Mouse (Mus musculus) layer of hippocampus, adult 11-12 months (tissue): Measurements from ENCODE around the gene Med19.

Experiments
- DNase-seq: peaks from one replicate; pipeline ENCODE4 v3.0.0; 2022; ENCODE audit warnings: low spot score

The Med19 gene

GRCm38 (mm10) chr2:84677968-84678880 is at the start of gene Med19, which contains the start of gene Gm28635:
Gene Med19, plus strand, starts transcription at chr2:84678402.
Gene Gm28635, minus strand, starts transcription at chr2:84678041.
- DNase-seq: peak; percentile 97

- no peak for DNase-seq
Observed at GRCm38 (mm10) chr2:84632001-84632400, 46.2 kb upstream of the Med19 start.

- no peak for DNase-seq
Observed at GRCm38 (mm10) chr2:84632999-84633398, 45.2 kb upstream of the Med19 start.

GRCm38 (mm10) chr2:84634006-84634405 is 44.2 kb upstream of the Med19 start:
- no peak for DNase-seq

GRCm38 (mm10) chr2:84634934-84635482 is 43.2 kb upstream of the Med19 start:
- peak; percentile 35 for DNase-seq

GRCm38 (mm10) chr2:84635611-84636010 is 42.6 kb upstream of the Med19 start:
- peak; percentile 81 for DNase-seq

- no peak for DNase-seq
Observed at GRCm38 (mm10) chr2:84636231-84636741, 41.9 kb upstream of the Med19 start.

GRCm38 (mm10) chr2:84637452-84638165 is 40.6 kb upstream of the Med19 start:
- DNase-seq: no peak

- DNase-seq: no peak
Observed at GRCm38 (mm10) chr2:84638428-84639220, 39.6 kb upstream of the Med19 start.

- no peak for DNase-seq
Observed at GRCm38 (mm10) chr2:84640833-84641232, 37.4 kb upstream of the Med19 start.

- DNase-seq: no peak
Observed at GRCm38 (mm10) chr2:84646138-84646537, 32.1 kb upstream of the Med19 start.

GRCm38 (mm10) chr2:84647051-84647568 is 31.1 kb upstream of the Med19 start:
- no peak for DNase-seq

GRCm38 (mm10) chr2:84648369-84648768 is 29.8 kb upstream of the Med19 start:
- no peak for DNase-seq

- DNase-seq: no peak
Observed at GRCm38 (mm10) chr2:84649674-84650073, 28.5 kb upstream of the Med19 start.

- DNase-seq: peak; percentile 89
Observed at GRCm38 (mm10) chr2:84650464-84651195, 27.6 kb upstream of the Med19 start, which contains the start of gene Ctnnd1. Gene Ctnnd1, minus strand, starts transcription at chr2:84650765.

GRCm38 (mm10) chr2:84653354-84653753 is 24.8 kb upstream of the Med19 start:
- no peak for DNase-seq

GRCm38 (mm10) chr2:84655864-84656263 is 22.3 kb upstream of the Med19 start:
- no peak for DNase-seq

GRCm38 (mm10) chr2:84658806-84659205 is 19.4 kb upstream of the Med19 start, which contains the start of gene Btbd18:
Gene Btbd18, plus strand, starts transcription at chr2:84659079.
- DNase-seq: no peak

- DNase-seq: peak; percentile 68
Observed at GRCm38 (mm10) chr2:84660253-84660652, 17.9 kb upstream of the Med19 start.

- DNase-seq: no peak
Observed at GRCm38 (mm10) chr2:84662866-84663265, 15.3 kb upstream of the Med19 start.

- no peak for DNase-seq
Observed at GRCm38 (mm10) chr2:84666081-84666480, 12.1 kb upstream of the Med19 start.
